Mouse (Mus musculus) duodenum, adult 2 months (tissue): ENCODE data around the gene 4930558C23Rik. TPM values are rescaled to one million over a fixed set of nuclear protein-coding genes. Genes with fewer than 3 reads are reported as not detected.

ENCODE experiments used
- polyA plus RNA-seq: library from polyadenylated mRNA; depleted of rRNA; stranded (reverse); fragments of >200 nt; gene quantifications from 2 replicates; pipeline ENCODE4 v1.2.3, GENCODE M21; 2012; ENCODE audit warnings: low replicate concordance; rRNA removed

The 4930558C23Rik gene
- polyA plus RNA-seq: not detected in 2 replicates

GRCm38 (mm10) chr3:95402741-95403140, at the start of gene 4930558C23Rik:
TSS of gene 4930558C23Rik (minus strand) at chr3:95402841.

GRCm38 (mm10) chr3:95434136-95434982, 31.7 kb upstream of the 4930558C23Rik start, which contains the start of gene Arnt:
TSS of gene Arnt (plus strand) at chr3:95434388.

GRCm38 (mm10) chr3:95356701-95357449, 45.8 kb downstream of the 4930558C23Rik start, which contains the start of gene Setdb1:
TSS of gene Setdb1 (minus strand) at chr3:95357202.

Other genes starting within 250 kb of the 4930558C23Rik start
- 3.7 and 5.7 TPM in 2 replicates for gene Sema6c, start 242.4 kb downstream of the 4930558C23Rik start, polyA plus RNA-seq
- 2.7 and 3.5 TPM in 2 replicates for gene Gabpb2, start 184.9 kb downstream of the 4930558C23Rik start, polyA plus RNA-seq
- 49.3 and 60.2 TPM in 2 replicates for gene Cdc42se1, start 174.1 kb downstream of the 4930558C23Rik start, polyA plus RNA-seq
- 16.1 and 25.0 TPM in 2 replicates for gene Mllt11, start 170.7 kb downstream of the 4930558C23Rik start, polyA plus RNA-seq
- gene Gm128, start 161.2 kb downstream of the 4930558C23Rik start, polyA plus RNA-seq: 0.14 and 0.21 TPM in 2 replicates
- 0.19 and 0.68 TPM in 2 replicates for gene Bnipl, start 151.6 kb downstream of the 4930558C23Rik start, polyA plus RNA-seq
- 64.0 and 83.7 TPM in 2 replicates for gene Mindy1, start 121.5 kb downstream of the 4930558C23Rik start, polyA plus RNA-seq
- 5.3 and 8.0 TPM in 2 replicates for gene Prune1, start 120.8 kb downstream of the 4930558C23Rik start, polyA plus RNA-seq
- gene Anxa9, start 95.7 kb downstream of the 4930558C23Rik start, polyA plus RNA-seq: 0.54 and 0.81 TPM in 2 replicates
- 39.3 and 45.5 TPM in 2 replicates for gene Cers2, start 88.0 kb downstream of the 4930558C23Rik start, polyA plus RNA-seq
- 3.6 and 4.9 TPM in 2 replicates for gene Setdb1, start 45.6 kb downstream of the 4930558C23Rik start, polyA plus RNA-seq
- 22.5 and 24.7 TPM in 2 replicates for gene Arnt, start 31.5 kb upstream of the 4930558C23Rik start, polyA plus RNA-seq
- gene Ctsk, start 96.4 kb upstream of the 4930558C23Rik start, polyA plus RNA-seq: 0.74 and 0.92 TPM in 2 replicates
- gene Ctss, start 123.9 kb upstream of the 4930558C23Rik start, polyA plus RNA-seq: 17.9 and 21.3 TPM in 2 replicates
- not detected in 2 replicates for gene Hormad1, start 156.8 kb upstream of the 4930558C23Rik start, polyA plus RNA-seq
- 1.7 and 2.6 TPM in 2 replicates for gene Golph3l, start 186.1 kb upstream of the 4930558C23Rik start, polyA plus RNA-seq
- 6.8 and 10.2 TPM in 2 replicates for gene Ensa, start 222.2 kb upstream of the 4930558C23Rik start, polyA plus RNA-seq